Mouse (Mus musculus): ENCODE results near the gene Lrmda. TPM values are rescaled to one million over a fixed set of nuclear protein-coding genes. Genes with fewer than 3 reads are reported as not detected.

Lrmda gene
- polyA plus RNA-seq (2012; rRNA removed): 0.25 and 0.44 TPM in 2 replicates

DNA sequence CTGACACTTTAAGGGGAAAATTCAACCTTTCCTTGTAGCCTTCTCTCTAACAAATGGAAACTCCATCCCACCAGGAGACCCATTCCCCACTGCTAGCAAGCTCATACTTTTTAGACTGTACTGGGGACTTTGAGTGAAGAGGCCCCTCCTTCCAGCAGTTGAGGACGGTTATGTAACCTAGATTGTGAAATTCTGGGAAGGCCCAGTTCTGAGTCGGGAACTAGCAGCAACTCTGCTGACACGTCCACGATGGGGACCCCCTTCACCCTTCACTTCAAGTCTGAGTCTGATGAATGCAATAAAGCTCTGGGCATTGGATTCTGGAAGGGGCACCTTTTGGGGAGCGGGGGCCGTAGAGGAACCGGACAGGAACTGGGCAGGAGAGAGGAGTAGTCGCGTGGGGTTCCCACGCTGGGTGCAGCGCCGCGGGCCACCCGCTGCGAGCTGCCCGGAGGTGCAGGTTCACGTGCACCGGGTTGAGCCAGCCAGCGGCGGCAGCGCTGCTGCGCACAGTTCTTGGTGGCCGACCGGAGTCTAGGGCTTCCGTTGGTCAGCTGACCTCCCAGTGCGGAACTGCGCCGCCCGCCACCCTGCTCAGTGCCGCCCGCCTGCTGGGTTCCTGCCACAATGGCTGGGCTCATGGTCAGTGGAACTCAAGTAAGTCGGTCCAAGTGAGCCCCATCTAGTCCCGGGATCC lies at the start of gene Lrmda:
Gene Lrmda (plus strand): TSS at position 461 of the 697 bp plus-strand sequence.

DNA sequence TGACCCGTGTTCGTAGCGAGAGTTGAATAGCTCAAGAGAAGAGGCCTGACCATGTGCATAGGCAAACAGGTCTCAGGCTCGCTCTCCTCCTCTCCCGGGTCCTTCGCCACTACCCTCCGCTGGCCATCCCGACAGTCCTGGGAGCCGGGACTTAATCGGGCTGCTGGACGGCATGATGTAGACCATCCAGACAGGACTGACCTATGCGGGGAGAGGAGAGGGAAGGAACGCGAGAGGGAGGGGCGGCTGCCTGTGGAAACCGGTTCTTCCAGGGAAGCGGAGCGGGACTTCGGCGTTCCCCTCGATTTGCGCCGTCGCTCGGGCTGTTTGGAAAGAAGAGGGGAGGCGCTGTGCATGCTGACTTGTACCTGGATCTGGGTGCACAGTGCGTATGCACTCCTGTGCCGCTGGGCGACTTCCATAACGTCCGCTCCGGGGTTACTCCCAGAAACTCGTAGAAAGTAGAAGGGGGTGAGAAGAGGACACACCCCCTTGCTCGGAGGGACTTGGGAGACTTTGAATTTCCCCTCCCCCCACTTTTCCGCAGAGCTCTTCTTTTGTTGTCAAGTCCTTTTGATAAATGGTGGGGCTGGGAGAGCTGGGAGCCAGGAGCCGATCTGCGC lies 30.1 kb upstream of the Lrmda start, which contains the start of gene Zfp503:
Gene Zfp503 (minus strand): TSS at position 311 of the 623 bp plus-strand sequence.

Other genes with a start within 250 kb of the Lrmda start
- gene Vdac2, start 194.5 kb upstream of the Lrmda start, polyA plus RNA-seq (2012; rRNA removed): 73.0 and 79.1 TPM in 2 replicates
- gene Comtd1, start 170.7 kb upstream of the Lrmda start, polyA plus RNA-seq (2012; rRNA removed): 7.1 and 9.1 TPM in 2 replicates
- gene Zfp503, start 30.1 kb upstream of the Lrmda start, polyA plus RNA-seq (2012; rRNA removed): 0.91 and 1.2 TPM in 2 replicates

Measured in liver, embryonic 18 days (tissue).